Mouse (Mus musculus) cortical plate, adult 2 months (tissue): Measurements from ENCODE around the gene Zbtb9.

ENCODE experiments used
- CTCF ChIP-seq: fragments of 200-500 bp; IDR thresholded peaks from 2 replicates; pipeline ENCODE4 v1.5.1; 2011; ENCODE audit warnings: mild to moderate bottlenecking, control low read depth, low read length; ENCODE audit not compliant: insufficient read depth; ENCODE audit errors: extremely low read depth
- POLR2A ChIP-seq: fragments of 200-500 bp; IDR thresholded peaks from 2 replicates; pipeline ENCODE4 v1.6.1; 2011; ENCODE audit warnings: mild to moderate bottlenecking, low read length, control low read depth; ENCODE audit not compliant: insufficient read depth; ENCODE audit errors: extremely low read depth

- TF ChIP-seq CTCF (no peak), POLR2A (no peak)
Measured at GRCm38 (mm10) chr17:26961572-26962240, 11.3 kb upstream of the Zbtb9 start.
